Mouse (Mus musculus) embryonic fibroblast, embryonic 13.5 days (primary cell): Measurements from ENCODE around the gene Clca4b. TPM values are rescaled to one million over a fixed set of nuclear protein-coding genes. Genes with fewer than 3 reads are reported as not detected.
"Not testable (repeated sequence)": the region's sequence is repeated elsewhere in the genome, so short reads cannot be mapped to it uniquely, and the experiment has no call there.

Experiments
- H3K27ac ChIP-seq: 2 replicates; pipeline ENCODE4 v1.5.1; 2012; ENCODE audit warnings: low read length, control low read depth, inconsistent platforms; ENCODE audit not compliant: insufficient read depth
- H3K4me1 ChIP-seq: 2 replicates; pipeline ENCODE4 v1.6.1; 2011; ENCODE audit warnings: low read length; ENCODE audit not compliant: control insufficient read depth, insufficient read depth
- H3K4me3 ChIP-seq: 2 replicates; pipeline ENCODE4 v1.5.1; 2011; ENCODE audit warnings: mild to moderate bottlenecking, control low read depth, low read length; ENCODE audit not compliant: insufficient read depth
- CTCF ChIP-seq: IDR thresholded peaks from 2 replicates; pipeline ENCODE4 v1.5.1; 2011; ENCODE audit warnings: mild to moderate bottlenecking, control low read depth, low read length, moderate library complexity, borderline replicate concordance; ENCODE audit not compliant: insufficient read depth
- POLR2A ChIP-seq: IDR thresholded peaks from 2 replicates; pipeline ENCODE4 v1.6.1; 2011; ENCODE audit warnings: low read depth, mild to moderate bottlenecking, control low read depth, low read length, moderate library complexity
- polyA plus RNA-seq: library from polyadenylated mRNA; stranded (reverse); fragments of >200 nt; gene quantifications from 2 replicates; pipeline ENCODE4 v1.2.4, GENCODE M21; 2011; ENCODE audit warnings: low read depth; ENCODE audit not compliant: missing spikeins, insufficient read length

Gene Clca4b
- polyA plus RNA-seq, 1 experiment = not detected

GRCm38 (mm10) chr3:144933011-144933491 lies 722 bp upstream of the Clca4b start:
- H3K4me1 ChIP-seq = no peaks in the 10 kb centered on the region
- H3K4me3 ChIP-seq = no peak overlapping the region
- H3K27ac ChIP-seq = no peak overlapping the region
- TF ChIP-seq POLR2A (no peak), CTCF (no peak)

DNA sequence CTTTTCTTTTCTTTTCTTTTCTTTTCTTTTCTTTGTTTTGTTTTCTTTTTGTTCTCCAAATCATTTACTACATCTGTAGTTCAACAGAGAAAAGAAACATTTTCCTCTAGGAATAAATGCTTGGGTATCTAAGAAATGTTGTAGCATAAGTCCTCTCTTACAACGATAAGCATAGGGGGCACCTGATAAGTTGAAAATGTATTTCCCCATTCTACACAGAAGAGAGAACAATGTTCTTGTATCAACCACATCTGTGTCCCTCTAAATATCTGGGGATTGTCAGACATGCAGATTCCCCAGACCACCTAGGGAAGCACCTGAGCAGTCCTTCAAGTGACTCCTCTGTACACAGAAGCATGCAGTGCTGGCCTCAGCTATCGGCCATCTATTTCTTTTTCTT lies 18.3 kb downstream of the Clca4b start:
- no peak overlapping the region for H3K4me3 ChIP-seq
- H3K27ac ChIP-seq = no peak overlapping the region
- no peaks in the 10 kb centered on the region for H3K4me1 ChIP-seq
- TF ChIP-seq POLR2A = no peak
- TF ChIP-seq CTCF = no peak

DNA sequence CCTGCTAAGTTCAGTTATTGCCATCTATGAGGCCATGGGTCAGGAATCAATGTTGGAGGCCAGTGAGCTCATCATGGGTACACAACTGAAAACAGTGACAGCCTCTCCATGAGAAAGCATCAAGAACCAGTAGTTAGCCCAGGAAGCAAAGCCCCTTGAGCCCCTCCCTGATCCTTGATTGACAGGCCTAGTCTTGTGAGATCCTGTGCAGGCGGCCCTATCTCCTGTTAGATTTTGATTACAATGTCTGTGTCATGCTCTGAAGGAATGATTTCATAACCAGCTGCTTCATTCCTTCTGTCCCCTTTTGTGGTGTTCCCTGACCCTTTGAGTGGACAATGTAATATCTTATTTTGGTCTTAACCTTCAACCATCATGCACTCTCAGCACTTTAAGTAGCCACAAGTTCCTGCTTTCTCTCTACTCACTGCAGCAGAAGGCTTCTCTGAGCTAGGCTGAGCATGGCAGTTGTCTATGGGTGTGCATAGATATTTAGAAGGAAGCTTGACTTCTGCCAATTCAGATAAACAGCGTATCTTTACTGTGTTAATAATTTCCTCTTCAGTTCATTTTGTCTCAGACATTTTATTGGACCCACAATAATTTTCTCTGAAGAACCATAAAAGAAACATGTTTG lies 35.2 kb downstream of the Clca4b start:
- TF ChIP-seq POLR2A = no peak
- no peak for TF ChIP-seq CTCF
- Histone ChIP-seq H3K27ac (no peak overlapping the region), H3K4me3 (no peak overlapping the region)

GRCm38 (mm10) chr3:144890246-144890758 lies 42.0 kb downstream of the Clca4b start:
- no peak overlapping the region for H3K27ac ChIP-seq
- no peak for TF ChIP-seq CTCF
- no peak for TF ChIP-seq POLR2A
- H3K4me1 ChIP-seq = no peaks in the 10 kb centered on the region
- no peak overlapping the region for H3K4me3 ChIP-seq

More for the DNA sequence above, 35.2 kb downstream of the Clca4b start:
- no peaks in the 10 kb centered on the region for H3K4me1 ChIP-seq

GRCm38 (mm10) chr3:144886957-144887356 lies 45.4 kb downstream of the Clca4b start:
- TF ChIP-seq CTCF = no peak
- no peak for TF ChIP-seq POLR2A
- peak overlapping the region; percentile 40; the same call in 1 of the 2 replicates for H3K27ac ChIP-seq
- no peaks in the 10 kb centered on the region for H3K4me1 ChIP-seq
- no peak overlapping the region for H3K4me3 ChIP-seq

- not testable (repeated sequence) for H3K4me3 ChIP-seq, H3K4me1 ChIP-seq, H3K27ac ChIP-seq
Measured at GRCm38 (mm10) chr3:144872012-144872411, 60.3 kb downstream of the Clca4b start.

Other genes with a start within 250 kb of the Clca4b start
- 253 and 269 TPM in 2 replicates for gene Sh3glb1, start 212.2 kb downstream of the Clca4b start, polyA plus RNA-seq
- gene Clca3a1, start 171.6 kb downstream of the Clca4b start, polyA plus RNA-seq = 17.2 and 26.1 TPM in 2 replicates
- gene Clca3a2, start 113.0 kb downstream of the Clca4b start, polyA plus RNA-seq = 0.42 TPM in 1 of 2 replicates, not detected in the other
- not detected in 2 replicates for gene Clca3b, start 83.2 kb downstream of the Clca4b start, polyA plus RNA-seq
- gene Clca4a, start 42.5 kb upstream of the Clca4b start, polyA plus RNA-seq = not detected in 2 replicates
- not detected in 2 replicates for gene Clca1, start 100.2 kb upstream of the Clca4b start, polyA plus RNA-seq
- gene Clca2, start 166.9 kb upstream of the Clca4b start, polyA plus RNA-seq = not detected in 2 replicates
- 22.4 and 40.7 TPM in 2 replicates for gene Odf2l, start 186.1 kb upstream of the Clca4b start, polyA plus RNA-seq